Mouse (Mus musculus) neural tube, embryonic 14.5 days (tissue): ENCODE measurements around the gene Xrcc6. TPM values are rescaled to one million over a fixed set of nuclear protein-coding genes. Genes with fewer than 3 reads are reported as not detected.

ENCODE experiments used
- ATAC-seq: fragments of 200-750 bp; cut with Nextera tagmentation; 2 replicates; pipeline ENCODE4 v1.8.0; 2017; ENCODE audit warnings: low read depth, mild to moderate bottlenecking, moderate TSS enrichment, moderate library complexity
- H3K27ac ChIP-seq: fragments of 300-500 bp; sonication (generic); 2 replicates; pipeline ENCODE4 v1.5.1; 2014; ENCODE audit warnings: low read depth, mild to moderate bottlenecking, control low read depth, low read length, moderate library complexity, mixed read lengths
- H3K27me3 ChIP-seq: fragments of 300-500 bp; sonication (generic); 2 replicates; pipeline ENCODE4 v1.6.1; 2014; ENCODE audit warnings: low read length; ENCODE audit not compliant: control insufficient read depth, insufficient read depth
- H3K36me3 ChIP-seq: fragments of 300-500 bp; sonication (generic); 2 replicates; pipeline ENCODE4 v1.6.1; 2014; ENCODE audit warnings: low read length, mixed read lengths; ENCODE audit not compliant: control insufficient read depth, insufficient read depth
- H3K4me1 ChIP-seq: fragments of 300-500 bp; sonication (generic); 2 replicates; pipeline ENCODE4 v1.6.1; 2014; ENCODE audit warnings: low read length; ENCODE audit not compliant: control insufficient read depth, insufficient read depth
- H3K4me2 ChIP-seq: fragments of 300-500 bp; sonication (generic); 2 replicates; pipeline ENCODE4 v1.6.1; 2014; ENCODE audit warnings: mild to moderate bottlenecking, low read depth, low read length, control low read depth
- H3K4me3 ChIP-seq: fragments of 300-500 bp; sonication (generic); 2 replicates; pipeline ENCODE4 v1.5.1; 2014; ENCODE audit warnings: low read depth, low read length, control low read depth, mixed read lengths
- H3K9ac ChIP-seq: fragments of 300-500 bp; sonication (generic); replicated peaks from 2 replicates; pipeline ENCODE4 v1.6.1; 2014; ENCODE audit warnings: low read depth, mild to moderate bottlenecking, control low read depth, low read length, mixed read lengths
- H3K9me3 ChIP-seq: fragments of 300-500 bp; sonication (generic); 2 replicates; pipeline ENCODE4 v1.6.1; 2016; ENCODE audit warnings: low read length; ENCODE audit not compliant: control insufficient read depth
- WGBS: fragments of 180-500 bp; shearing (Covaris S2); extraction: QIAGEN DNeasy Blood & Tissue Kit; methylation state at CpG from one replicate; pipeline ENCODE4 v1.1.7; 2014; 5-methylcytosine and 5-hydroxymethylcytosine counted together
- polyA plus RNA-seq: library from polyadenylated mRNA; unstranded; fragments of >200 nt; fragmentation: Nextera tagmentation; extraction: Ambion mirVana; gene quantifications from 2 replicates; pipeline ENCODE4 v1.2.1, GENCODE M21; 2014

Gene Xrcc6
- polyA plus RNA-seq, 1 experiment from 2014 or later = 48.6 TPM

DNA sequence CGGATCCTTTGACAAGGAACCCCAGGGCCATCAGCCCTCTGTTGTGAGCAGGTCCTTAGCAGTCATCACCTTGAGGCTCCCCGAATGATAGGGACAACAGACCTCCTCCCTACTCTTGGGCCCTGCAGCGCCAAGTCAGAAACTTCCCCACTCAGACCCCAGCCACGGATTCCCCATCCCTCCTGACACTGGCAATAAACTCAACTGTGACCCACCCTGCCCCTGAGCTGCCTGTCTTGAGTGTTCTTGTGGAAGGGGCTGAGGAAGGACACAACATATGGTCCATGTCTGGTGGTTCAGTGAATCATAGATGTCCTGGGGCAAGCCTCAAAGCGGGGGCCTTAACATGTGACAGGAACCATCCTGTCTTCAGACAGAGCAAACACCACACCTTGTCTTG, 36.9 kb upstream of the Xrcc6 start:
- no peak overlapping the region for H3K27ac ChIP-seq

DNA sequence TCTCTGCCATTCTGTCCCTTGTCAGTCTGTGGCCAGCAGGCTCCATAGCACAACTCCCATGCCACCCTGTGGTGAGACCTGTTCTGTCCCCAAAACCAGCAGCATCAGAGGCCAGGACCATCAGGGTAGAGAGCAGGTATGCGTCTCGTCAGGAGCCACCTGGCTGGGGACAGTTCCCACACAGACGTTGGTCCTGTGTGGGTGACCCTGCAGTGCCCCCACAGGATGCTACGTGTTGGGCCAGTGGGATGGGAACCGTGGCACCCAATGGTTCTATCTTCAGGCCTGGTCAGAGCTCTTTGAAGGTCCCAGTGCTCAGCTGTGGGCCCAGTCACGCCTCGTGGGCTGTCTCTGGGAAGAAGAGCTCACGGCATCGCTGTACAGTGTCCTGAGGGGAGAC, 36.5 kb upstream of the Xrcc6 start:
- no peaks in the 10 kb centered on the region for H3K27me3 ChIP-seq
- H3K36me3 ChIP-seq = peaks cover 34% of the 10 kb centered on the region
- no peaks in the 10 kb centered on the region for H3K9me3 ChIP-seq
- no peak overlapping the region for H3K9ac ChIP-seq
- no peaks in the 10 kb centered on the region for H3K4me1 ChIP-seq
- H3K4me2 ChIP-seq = no peak overlapping the region
- WGBS = 92% methylated on average over 9 of the region's 9 CpGs
- no peak overlapping the region for H3K4me3 ChIP-seq
- H3K27ac ChIP-seq = no peak overlapping the region
- ATAC-seq = no peak

More for the DNA sequence above, 36.9 kb upstream of the Xrcc6 start:
- Histone ChIP-seq H3K36me3 (peaks cover 34% of the 10 kb centered on the region), H3K27me3 (no peaks in the 10 kb centered on the region), H3K4me1 (no peaks in the 10 kb centered on the region), H3K4me2 (no peak overlapping the region), H3K9me3 (no peaks in the 10 kb centered on the region), H3K4me3 (no peak overlapping the region), H3K9ac (no peak overlapping the region)
- 89% methylated on average over 5 of the region's 5 CpGs for WGBS
- no peak for ATAC-seq

DNA sequence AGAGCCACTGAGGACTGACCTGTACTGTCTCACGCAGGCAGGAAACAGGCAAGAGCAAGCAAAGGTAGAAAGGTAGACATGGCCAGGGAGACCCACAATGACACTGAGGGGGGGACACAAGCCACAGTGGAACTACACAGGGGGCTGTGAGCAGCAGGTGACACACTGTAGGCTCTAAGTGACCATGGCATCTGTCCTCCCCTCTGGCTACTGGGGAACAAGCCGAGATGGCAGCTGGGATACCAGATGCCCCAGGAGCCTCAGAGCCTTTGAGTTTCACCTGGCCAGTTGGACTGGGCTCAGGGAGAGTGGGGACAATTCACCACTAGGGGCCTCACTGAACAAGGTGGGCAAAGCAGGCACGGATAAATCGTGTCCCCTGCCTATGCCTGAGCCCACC, 35.3 kb upstream of the Xrcc6 start:
- no peak overlapping the region for H3K4me2 ChIP-seq
- H3K27ac ChIP-seq = no peak overlapping the region
- no peak overlapping the region for H3K4me3 ChIP-seq
- no peak for ATAC-seq
- H3K36me3 ChIP-seq = peaks cover 28% of the 10 kb centered on the region
- no peaks in the 10 kb centered on the region for H3K4me1 ChIP-seq
- H3K9me3 ChIP-seq = no peaks in the 10 kb centered on the region
- no peak overlapping the region for H3K9ac ChIP-seq
- H3K27me3 ChIP-seq = no peaks in the 10 kb centered on the region
- WGBS = 78% methylated on average over 4 of the region's 4 CpGs

DNA sequence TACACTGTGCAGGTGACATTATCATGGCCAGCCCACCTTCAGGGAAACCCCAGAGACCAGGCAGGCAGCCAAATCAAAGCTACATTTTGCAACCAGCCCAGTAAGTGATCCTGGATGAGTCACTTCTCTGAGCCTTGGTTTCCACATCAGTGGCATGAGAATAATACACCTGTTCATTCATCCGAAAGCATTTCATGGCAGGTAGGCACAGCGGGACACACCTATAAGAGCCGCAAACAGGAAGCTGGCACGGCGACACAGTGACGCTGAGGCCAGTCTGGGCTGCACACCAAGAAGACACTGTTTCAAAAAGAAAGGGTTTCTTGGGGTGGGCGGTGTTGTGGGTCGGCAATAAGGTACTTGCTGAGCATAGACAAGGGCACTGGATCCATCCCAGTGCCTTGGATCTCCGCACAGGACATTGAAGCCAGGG, 33.5 kb upstream of the Xrcc6 start:
- no peak overlapping the region for H3K4me2 ChIP-seq
- peaks cover 23% of the 10 kb centered on the region for H3K36me3 ChIP-seq
- no peaks in the 10 kb centered on the region for H3K4me1 ChIP-seq
- H3K9me3 ChIP-seq = no peaks in the 10 kb centered on the region
- no peak overlapping the region for H3K9ac ChIP-seq
- no peak overlapping the region for H3K27ac ChIP-seq
- WGBS = 97% methylated on average over 9 of the region's 9 CpGs
- H3K27me3 ChIP-seq = no peaks in the 10 kb centered on the region
- H3K4me3 ChIP-seq = no peak overlapping the region
- no peak for ATAC-seq

DNA sequence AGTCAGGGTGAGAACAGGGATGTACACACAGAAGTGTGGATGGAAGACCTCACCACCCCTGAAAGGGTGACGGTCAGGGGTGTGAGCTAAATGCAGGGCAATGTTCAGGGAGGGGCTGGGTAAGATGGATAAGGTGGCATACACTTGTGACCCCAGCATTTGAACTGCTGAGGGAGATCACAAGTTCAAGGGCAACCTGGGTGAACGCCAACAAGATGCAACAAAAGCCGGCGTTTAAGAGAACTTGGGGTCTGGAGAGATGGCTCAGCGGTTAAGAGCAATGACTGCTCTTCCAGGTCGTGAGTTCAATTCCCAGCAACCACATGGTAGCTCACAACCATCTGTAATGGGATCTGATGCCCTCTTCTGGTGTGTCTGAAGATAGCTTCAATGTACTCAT, 32.9 kb upstream of the Xrcc6 start:
- Histone ChIP-seq H3K27me3 (no peaks in the 10 kb centered on the region), H3K4me2 (no peak overlapping the region), H3K9ac (no peak overlapping the region), H3K36me3 (peaks cover 22% of the 10 kb centered on the region), H3K4me3 (no peak overlapping the region), H3K4me1 (no peaks in the 10 kb centered on the region), H3K9me3 (no peaks in the 10 kb centered on the region), H3K27ac (no peak overlapping the region)
- WGBS = 94% methylated on average over 6 of the region's 6 CpGs
- ATAC-seq = no peak

DNA sequence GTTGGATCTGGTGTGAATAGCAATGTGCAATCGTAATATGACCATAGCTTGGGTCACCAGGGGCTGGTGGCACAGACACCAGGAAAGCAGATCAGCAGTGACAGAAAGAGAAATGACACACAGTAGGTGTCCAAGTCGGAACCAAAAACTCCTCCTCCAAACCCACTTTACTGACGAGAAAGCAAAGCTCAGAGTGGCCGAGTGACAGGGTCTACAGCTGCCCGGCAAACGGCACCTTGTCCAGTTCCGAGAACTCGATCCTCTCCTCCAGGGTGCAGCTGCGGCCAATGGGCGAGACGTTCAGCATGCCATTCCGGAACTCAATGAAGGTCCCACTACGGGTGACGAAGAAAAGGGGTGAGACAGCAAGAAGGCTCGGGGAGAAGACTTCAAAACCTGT, 32.2 kb upstream of the Xrcc6 start:
- WGBS = 93% methylated on average over 15 of the region's 15 CpGs
- Histone ChIP-seq H3K27me3 (no peaks in the 10 kb centered on the region), H3K9me3 (no peaks in the 10 kb centered on the region), H3K4me1 (no peaks in the 10 kb centered on the region), H3K27ac (no peak overlapping the region), H3K4me2 (no peak overlapping the region), H3K36me3 (peaks cover 19% of the 10 kb centered on the region), H3K9ac (no peak overlapping the region), H3K4me3 (no peak overlapping the region)
- no peak for ATAC-seq

DNA sequence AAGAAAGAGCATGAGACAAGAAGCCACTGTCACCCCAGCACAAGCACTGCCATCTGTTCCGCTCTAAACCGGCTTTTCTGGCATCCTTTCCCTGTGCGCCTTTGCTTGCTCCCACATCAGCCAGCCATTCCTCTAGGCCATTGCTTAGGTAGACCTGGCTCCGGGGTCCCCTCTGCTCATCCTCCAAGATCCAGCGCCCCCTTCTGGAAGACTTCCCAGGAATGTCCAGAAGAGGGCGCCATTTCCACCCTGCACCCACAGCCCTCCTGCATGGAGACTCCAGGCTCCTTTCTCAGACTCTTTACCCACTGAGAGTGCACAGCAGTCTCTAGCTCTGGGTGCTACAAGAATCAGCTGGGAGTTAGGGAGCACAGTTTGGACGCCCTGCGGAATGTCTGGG, 31.2 kb upstream of the Xrcc6 start:
- no peaks in the 10 kb centered on the region for H3K27me3 ChIP-seq
- H3K27ac ChIP-seq = no peak overlapping the region
- whole genome bisulfite sequencing = 53% methylated on average over 8 of the region's 8 CpGs
- no peak overlapping the region for H3K4me3 ChIP-seq
- H3K9me3 ChIP-seq = no peaks in the 10 kb centered on the region
- no peaks in the 10 kb centered on the region for H3K4me1 ChIP-seq
- no peak for ATAC-seq
- peaks cover 16% of the 10 kb centered on the region for H3K36me3 ChIP-seq
- H3K4me2 ChIP-seq = no peak overlapping the region
- no peak overlapping the region for H3K9ac ChIP-seq

DNA sequence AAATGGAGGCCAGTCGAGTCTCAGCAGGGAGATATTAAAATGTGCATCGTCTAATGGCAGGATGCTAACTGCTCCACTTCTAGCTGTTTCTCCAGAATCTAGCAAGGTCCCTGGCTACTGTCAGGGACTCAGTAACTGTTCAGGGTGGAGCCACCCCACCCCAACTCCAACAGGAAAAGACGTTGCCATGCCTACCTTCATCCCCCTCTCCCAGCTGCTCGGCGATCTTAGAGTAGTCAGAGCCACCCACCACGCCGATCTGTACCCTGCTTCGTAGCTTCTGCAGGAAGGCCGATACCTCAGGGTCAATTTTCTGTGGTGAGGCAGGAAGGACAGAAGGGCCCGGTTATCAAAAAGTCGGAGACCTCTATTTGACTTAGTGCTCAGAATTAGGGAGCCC, 30.0 kb upstream of the Xrcc6 start:
- ATAC-seq = no peak
- no peaks in the 10 kb centered on the region for H3K9me3 ChIP-seq
- H3K4me1 ChIP-seq = no peaks in the 10 kb centered on the region
- WGBS = 93% methylated on average over 11 of the region's 11 CpGs
- H3K36me3 ChIP-seq = peaks cover 8% of the 10 kb centered on the region
- no peaks in the 10 kb centered on the region for H3K27me3 ChIP-seq
- no peak overlapping the region for H3K4me3 ChIP-seq
- H3K9ac ChIP-seq = no peak overlapping the region
- no peak overlapping the region for H3K27ac ChIP-seq
- no peak overlapping the region for H3K4me2 ChIP-seq

DNA sequence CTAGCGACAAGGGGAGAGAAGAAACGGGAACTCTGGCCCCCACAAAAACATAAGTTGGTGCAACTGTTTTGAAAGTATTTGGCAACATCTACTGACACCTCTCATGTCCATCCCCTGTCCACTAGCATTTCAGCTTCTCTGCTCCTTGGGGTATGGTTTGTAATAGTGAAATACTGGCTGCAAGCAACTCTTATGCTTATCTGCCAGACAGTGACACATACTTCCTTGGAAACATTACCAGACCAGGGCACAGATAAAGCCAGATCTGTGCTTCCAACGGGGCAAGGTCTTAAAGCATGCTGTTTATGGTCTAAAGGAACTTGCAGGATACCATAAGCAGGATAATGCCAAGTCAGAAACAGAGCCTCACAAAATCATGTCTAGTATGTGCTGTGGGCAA, 28.7 kb upstream of the Xrcc6 start:
- Histone ChIP-seq H3K4me2 (no peak overlapping the region), H3K4me1 (no peaks in the 10 kb centered on the region), H3K4me3 (no peak overlapping the region), H3K27ac (no peak overlapping the region), H3K36me3 (peaks cover 7% of the 10 kb centered on the region), H3K9ac (no peak overlapping the region), H3K9me3 (no peaks in the 10 kb centered on the region), H3K27me3 (no peaks in the 10 kb centered on the region)
- 96% methylated on average over 3 of the region's 3 CpGs for WGBS
- no peak for ATAC-seq
